Mouse (Mus musculus): ENCODE data around the gene Arpp19.

- TF ChIP-seq CTCF (IDR thresholded peaks at IDR 0.05; ENCODE audit: insufficient read depth, low read depth, low read length) (no peak), POLR2A (IDR thresholded peaks at IDR 0.05; ENCODE audit: insufficient read depth, low read depth, low read length) (no peak)
Measured at GRCm38 (mm10) chr9:75049100-75049499, 11.7 kb downstream of the Arpp19 start.
